Mouse (Mus musculus) forelimb bud, embryonic 11.5 days (tissue): ENCODE measurements around the gene Lrrc51.

Experiments
- DNase-seq: peaks from one replicate; pipeline ENCODE4 v3.0.0-alpha.2; 2012; ENCODE audit warnings: low read depth, low spot score

Lrrc51 gene

GRCm38 (mm10) chr7:101884160-101884559 is 49.5 kb downstream of the Lrrc51 start:
- no peak for DNase-seq

GRCm38 (mm10) chr7:101882413-101883154 is 51.1 kb downstream of the Lrrc51 start:
- no peak for DNase-seq

- no peak for DNase-seq
Observed at GRCm38 (mm10) chr7:101880855-101881254, 52.8 kb downstream of the Lrrc51 start.

- DNase-seq: no peak
Observed at GRCm38 (mm10) chr7:101875978-101876377, 57.7 kb downstream of the Lrrc51 start.

GRCm38 (mm10) chr7:101871296-101871695 is 62.4 kb downstream of the Lrrc51 start:
- DNase-seq: no peak

GRCm38 (mm10) chr7:101870629-101871028 is 63.1 kb downstream of the Lrrc51 start, which contains the start of gene Folr1:
Gene Folr1, minus strand, starts transcription at chr7:101870788.
- DNase-seq: no peak

GRCm38 (mm10) chr7:101869163-101869500 is 64.6 kb downstream of the Lrrc51 start:
- no peak for DNase-seq

GRCm38 (mm10) chr7:101868241-101869162 is 65.2 kb downstream of the Lrrc51 start:
- no peak for DNase-seq

- DNase-seq: no peak
Observed at GRCm38 (mm10) chr7:101867482-101867881, 66.2 kb downstream of the Lrrc51 start.

GRCm38 (mm10) chr7:101866491-101867265 is 67.0 kb downstream of the Lrrc51 start:
- no peak for DNase-seq

GRCm38 (mm10) chr7:101863415-101863814 is 70.3 kb downstream of the Lrrc51 start, which contains the start of gene Anapc15:
Gene Anapc15, plus strand, starts transcription at chr7:101863715.
- DNase-seq: no peak
